Mouse (Mus musculus) G1E (cell line): ENCODE data around the gene Gpr4. TPM values are rescaled to one million over a fixed set of nuclear protein-coding genes. Genes with fewer than 3 reads are reported as not detected.

Source experiments
- ATAC-seq: 2 replicates; pipeline ENCODE4 v1.8.0; 2016; ENCODE audit warnings: mild to moderate bottlenecking; ENCODE audit not compliant: insufficient number of reproducible peaks, poor library complexity, low FRiP score, severe bottlenecking; ENCODE audit errors: extremely low read depth
- DNase-seq: peaks from one replicate; pipeline ENCODE4 v3.0.0; 2012; ENCODE audit warnings: low spot score
- H3K27me3 ChIP-seq: 2 replicates; pipeline ENCODE4 v1.6.1; 2012; ENCODE audit warnings: mild to moderate bottlenecking, low read length, inconsistent platforms; ENCODE audit not compliant: insufficient read depth
- H3K36me3 ChIP-seq: replicated peaks from 2 replicates; pipeline ENCODE3; 2012; ENCODE audit warnings: mild to moderate bottlenecking, inconsistent platforms
- H3K4me1 ChIP-seq: 2 replicates; pipeline ENCODE4 v1.6.1; 2012; ENCODE audit warnings: low read depth, low read length, inconsistent platforms, mixed read lengths; ENCODE audit not compliant: insufficient read depth
- H3K4me3 ChIP-seq: 2 replicates; pipeline ENCODE4 v1.5.1; 2012; ENCODE audit warnings: low read depth, mild to moderate bottlenecking, inconsistent platforms, low read length, moderate library complexity, mixed read lengths
- H3K9me3 ChIP-seq: replicated peaks from 2 replicates; pipeline ENCODE4 v1.6.1; 2012; ENCODE audit warnings: inconsistent platforms
- CTCF ChIP-seq: IDR thresholded peaks from 2 replicates; pipeline ENCODE4 v1.5.1; 2012; ENCODE audit warnings: low read depth, low read length, inconsistent platforms, mixed read lengths
- GATA1 ChIP-seq: IDR thresholded peaks from 2 replicates; pipeline ENCODE4 v1.6.1; 2012; ENCODE audit warnings: borderline replicate concordance, low read length, inconsistent platforms, mixed read lengths
- GATA2 ChIP-seq: IDR thresholded peaks from 2 replicates; pipeline ENCODE4 v1.6.1; 2012; ENCODE audit warnings: low read depth, low read length, inconsistent platforms, borderline replicate concordance
- POLR2AphosphoS5 ChIP-seq: IDR thresholded peaks from 2 replicates; pipeline ENCODE4 v1.6.1; 2012; ENCODE audit warnings: low read depth, low read length, inconsistent platforms; ENCODE audit not compliant: insufficient replicate concordance
- TAL1 ChIP-seq: conservative IDR thresholded peaks from 2 replicates; pipeline ENCODE4 v1.6.1; 2012; ENCODE audit warnings: low read depth, low read length, inconsistent platforms, mixed read lengths
- polyA plus RNA-seq: library from polyadenylated mRNA; stranded (reverse); fragments of >175 nt; gene quantifications from 2 replicates; pipeline ENCODE4 v1.2.3, GENCODE M21; 2012
- total RNA-seq, 2 experiments: library from RNA; stranded (forward) in 1 of 2; stranded (reverse) in 1 of 2; fragments of 200-1000 nt in 1 of 2; fragments of >200 nt in 1 of 2; fragmentation: Nextera tagmentation in 1 of 2; gene quantifications; 2 replicates each; pipeline ENCODE4 v1.2.3; 2014 to 2017

Gpr4 gene
- total and polyA plus RNA-seq, 3 experiments, result 0.11 to 0.30 (median 0.16) TPM

GRCm38 (mm10) chr7:19258336-19258735 lies 46.0 kb downstream of the Gpr4 start:
- peaks cover 68% of the 10 kb centered on the region for H3K4me1 ChIP-seq
- no peak for ATAC-seq
- peaks cover 95% of the 10 kb centered on the region for H3K36me3 ChIP-seq
- no peaks in the 10 kb centered on the region for H3K27me3 ChIP-seq
- H3K9me3 ChIP-seq, result no peaks in the 10 kb centered on the region
- TF ChIP-seq GATA2 (no peak), GATA1 (no peak), CTCF (no peak), TAL1 (no peak), POLR2AphosphoS5 (no peak)
- no peak for DNase-seq
- H3K4me3 ChIP-seq, result no peak overlapping the region

DNA sequence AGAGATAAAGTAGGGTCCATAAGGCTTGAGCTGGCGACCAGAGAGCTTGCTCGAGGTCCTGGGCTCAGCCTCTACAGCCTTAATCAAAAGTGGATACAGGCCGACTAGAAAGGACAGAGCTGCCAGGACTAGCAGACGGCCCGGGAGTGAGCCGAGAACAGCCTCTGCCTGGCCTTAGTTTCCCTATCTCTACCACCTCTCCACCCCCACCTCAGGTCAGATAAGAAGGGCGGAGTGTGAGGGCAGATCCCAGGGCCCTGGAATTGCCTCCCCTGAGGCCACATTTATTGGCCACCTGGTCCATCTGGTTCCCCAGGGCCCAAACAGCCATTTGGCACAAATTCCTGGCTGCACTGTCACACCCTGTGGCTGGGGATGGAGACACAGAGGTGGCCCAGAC lies 52.8 kb downstream of the Gpr4 start:
- TF ChIP-seq TAL1 (no peak), GATA2 (no peak), GATA1 (no peak), POLR2AphosphoS5 (no peak), CTCF (no peak)
- H3K9me3 ChIP-seq, result no peaks in the 10 kb centered on the region
- peak overlapping the region; percentile 67 for H3K4me3 ChIP-seq
- H3K27me3 ChIP-seq, result no peaks in the 10 kb centered on the region
- H3K4me1 ChIP-seq, result peaks cover 93% of the 10 kb centered on the region
- DNase-seq, result peak; percentile 56
- ATAC-seq, result no peak
- H3K36me3 ChIP-seq, result peaks cover 88% of the 10 kb centered on the region

GRCm38 (mm10) chr7:19265928-19266822 lies 53.8 kb downstream of the Gpr4 start:
- DNase-seq (peak; percentile 81), ATAC-seq (peak; percentile 55)
- Histone ChIP-seq H3K27me3 (no peaks in the 10 kb centered on the region), H3K4me3 (peak overlapping the region; percentile 67), H3K4me1 (peaks cover 84% of the 10 kb centered on the region), H3K9me3 (no peaks in the 10 kb centered on the region), H3K36me3 (peaks cover 78% of the 10 kb centered on the region)
- TF ChIP-seq TAL1 (no peak), GATA2 (no peak), GATA1 (no peak), CTCF (no peak), POLR2AphosphoS5 (no peak)

- DNase-seq (no peak), ATAC-seq (no peak)
- Histone ChIP-seq H3K9me3 (no peaks in the 10 kb centered on the region), H3K4me1 (peaks cover 76% of the 10 kb centered on the region), H3K27me3 (no peaks in the 10 kb centered on the region), H3K36me3 (peaks cover 70% of the 10 kb centered on the region), H3K4me3 (peak overlapping the region; percentile 59; the same call in 1 of the 2 replicates)
- TF ChIP-seq POLR2AphosphoS5 (no peak), TAL1 (no peak), CTCF (no peak), GATA2 (no peak), GATA1 (no peak)
Measured at GRCm38 (mm10) chr7:19267051-19267450, 54.7 kb downstream of the Gpr4 start.

- ATAC-seq (no peak), DNase-seq (no peak)
- Histone ChIP-seq H3K27me3 (no peaks in the 10 kb centered on the region), H3K9me3 (no peaks in the 10 kb centered on the region), H3K36me3 (peaks cover 49% of the 10 kb centered on the region), H3K4me1 (peaks cover 68% of the 10 kb centered on the region), H3K4me3 (peak overlapping the region; percentile 77)
- no peak for TF ChIP-seq GATA2
Measured at GRCm38 (mm10) chr7:19268993-19269681, 56.8 kb downstream of the Gpr4 start.

DNA sequence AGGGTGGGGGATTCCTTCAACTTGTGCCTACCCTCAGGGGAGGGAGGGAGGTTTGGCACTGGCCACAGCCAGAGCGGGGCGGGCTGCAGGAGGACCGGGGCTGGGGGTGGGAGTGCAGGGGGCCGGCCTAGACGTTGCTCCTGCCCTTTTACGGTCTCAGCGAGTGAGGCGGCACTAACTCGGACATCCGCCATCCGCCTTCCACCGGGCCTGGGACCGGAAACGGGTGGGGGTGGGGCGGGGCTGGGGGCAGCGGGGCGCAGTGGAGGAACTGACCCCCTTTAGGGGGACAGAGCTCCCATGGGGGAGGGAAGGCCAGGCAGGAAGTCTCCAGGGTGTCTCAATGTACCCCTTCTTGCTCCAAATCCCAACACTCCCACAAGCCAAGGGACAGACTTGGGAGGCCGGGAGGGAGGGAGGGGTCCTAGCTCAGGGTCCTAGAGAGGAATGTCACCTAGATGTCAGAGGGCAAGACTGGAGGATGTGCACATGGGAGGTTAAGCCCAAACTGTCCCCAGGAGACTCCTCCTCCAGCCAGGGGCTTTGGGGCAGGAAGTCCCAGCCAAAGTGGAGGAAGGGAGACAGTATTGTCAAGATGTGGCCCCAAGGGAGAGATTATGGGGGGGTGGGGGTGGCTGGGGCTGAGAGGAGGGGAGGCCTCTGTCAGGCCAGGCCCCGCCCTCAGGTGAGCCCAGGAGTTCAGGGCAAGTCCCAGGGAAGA lies 57.5 kb downstream of the Gpr4 start:
- H3K4me3 ChIP-seq, result peak overlapping the region; percentile 77
- ATAC-seq (peak; percentile 9; the same call in 1 of the 2 replicates), DNase-seq (peak; percentile 81)
- no peak for TF ChIP-seq GATA2
- TF ChIP-seq POLR2AphosphoS5, result no peak
- no peak for TF ChIP-seq GATA1
- no peak for TF ChIP-seq TAL1
- TF ChIP-seq CTCF, result no peak
- H3K4me1 ChIP-seq, result peaks cover 65% of the 10 kb centered on the region
- peaks cover 42% of the 10 kb centered on the region for H3K36me3 ChIP-seq
- no peaks in the 10 kb centered on the region for H3K27me3 ChIP-seq
- no peaks in the 10 kb centered on the region for H3K9me3 ChIP-seq
